Mouse (Mus musculus) stomach, postnatal 0 days (tissue): ENCODE measurements around the gene Dnah11. TPM values are rescaled to one million over a fixed set of nuclear protein-coding genes. Genes with fewer than 3 reads are reported as not detected.

Experiments
- ATAC-seq: fragments of 200-750 bp; cut with Nextera tagmentation; 2 replicates; pipeline ENCODE4 v1.8.0; 2017; ENCODE audit not compliant: low FRiP score, low TSS enrichment
- DNase-seq: peaks from one replicate; pipeline ENCODE4 v3.0.0-alpha.2; 2016; ENCODE audit warnings: low spot score
- H3K27ac ChIP-seq: fragments of 300-500 bp; sonication (generic); replicated peaks from 2 replicates; pipeline ENCODE4 v1.5.1; 2014; ENCODE audit warnings: mild to moderate bottlenecking, control low read depth
- H3K27me3 ChIP-seq: fragments of 300-500 bp; sonication (generic); 2 replicates; pipeline ENCODE4 v1.6.1; 2014; ENCODE audit warnings: low read length; ENCODE audit not compliant: control insufficient read depth, insufficient read depth
- H3K36me3 ChIP-seq: fragments of 300-500 bp; sonication (generic); 2 replicates; pipeline ENCODE4 v1.6.1; 2014; ENCODE audit warnings: low read length, mixed read lengths; ENCODE audit not compliant: control insufficient read depth, insufficient read depth
- H3K4me1 ChIP-seq: fragments of 300-500 bp; sonication (generic); replicated peaks from 2 replicates; pipeline ENCODE4 v1.6.1; 2014; ENCODE audit warnings: antibody characterized with exemption; ENCODE audit not compliant: control insufficient read depth, insufficient read depth
- H3K4me2 ChIP-seq: fragments of 300-500 bp; sonication (generic); replicated peaks from 2 replicates; pipeline ENCODE4 v1.6.1; 2014; ENCODE audit warnings: low read depth, mild to moderate bottlenecking, control low read depth, moderate library complexity
- H3K4me3 ChIP-seq: fragments of 300-500 bp; sonication (generic); 2 replicates; pipeline ENCODE4 v1.5.1; 2014; ENCODE audit warnings: low read depth, low read length, control low read depth
- H3K9ac ChIP-seq: fragments of 300-500 bp; sonication (generic); 2 replicates; pipeline ENCODE4 v1.6.1; 2014; ENCODE audit warnings: mild to moderate bottlenecking, low read length, control low read depth, mixed read lengths
- H3K9me3 ChIP-seq: fragments of 300-500 bp; sonication (generic); 2 replicates; pipeline ENCODE4 v1.6.1; 2016; ENCODE audit warnings: low read length; ENCODE audit not compliant: control insufficient read depth
- CTCF ChIP-seq: IDR thresholded peaks from 2 replicates; pipeline ENCODE4 v1.5.1; 2016; ENCODE audit warnings: antibody characterized with exemption, low read depth, mild to moderate bottlenecking, moderate library complexity
- EP300 ChIP-seq: optimal IDR thresholded peaks from 2 replicates; pipeline ENCODE3; 2016; ENCODE audit warnings: antibody characterized with exemption
- WGBS: fragments of 180-500 bp; shearing (Covaris S2); extraction: QIAGEN DNeasy Blood & Tissue Kit; methylation state at CpG from one replicate; pipeline ENCODE4 v1.1.7; 2014; 5-methylcytosine and 5-hydroxymethylcytosine counted together
- polyA plus RNA-seq: library from polyadenylated mRNA; unstranded; fragments of >200 nt; fragmentation: Nextera tagmentation; extraction: Ambion mirVana; gene quantifications from 2 replicates; pipeline ENCODE4 v1.2.1, GENCODE M21; 2015

The Dnah11 gene
- polyA plus RNA-seq, 1 experiment from 2014 or later = 0.01 TPM

DNA sequence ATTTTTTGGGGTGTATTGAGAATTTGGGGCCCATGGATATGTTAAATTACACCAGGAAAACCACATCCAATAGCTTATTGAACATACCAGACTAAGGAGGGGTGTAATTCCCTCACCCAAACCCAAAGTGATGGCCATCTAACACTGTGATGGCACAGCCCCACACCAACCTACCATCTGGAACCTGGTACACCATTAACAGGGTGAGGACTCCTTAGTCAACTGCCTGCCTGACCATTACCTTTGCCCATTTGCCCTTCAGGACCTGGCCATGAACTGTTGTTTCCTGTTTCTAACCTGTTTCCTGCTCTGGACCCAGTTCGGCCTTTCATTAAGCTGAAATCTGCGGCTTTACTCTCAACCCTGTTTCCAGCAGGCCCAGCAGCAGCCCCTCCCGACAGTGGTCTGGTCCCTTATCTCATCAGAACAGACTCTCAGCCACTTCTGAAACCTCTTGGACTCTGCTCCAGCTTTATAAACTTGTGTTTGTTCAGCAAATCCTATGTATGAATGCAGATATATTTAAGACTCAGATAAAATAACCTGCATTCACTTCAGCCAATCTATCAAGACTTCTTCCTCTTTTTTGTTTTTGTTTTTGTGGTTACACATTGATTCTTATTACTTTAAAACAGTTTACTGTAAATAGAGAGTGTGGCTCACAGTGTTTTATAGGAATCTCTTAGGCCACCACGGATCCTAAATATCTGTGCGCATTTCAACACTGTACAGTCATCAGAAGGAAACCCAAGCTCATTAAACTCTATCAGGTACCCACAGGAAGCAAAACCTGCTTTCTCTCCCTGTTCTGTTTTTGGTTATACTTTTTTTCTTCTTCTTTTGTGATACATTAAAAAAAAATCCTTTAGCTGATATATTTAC, 251.8 kb downstream of the Dnah11 start:
- Histone ChIP-seq H3K27me3 (no peaks in the 10 kb centered on the region), H3K27ac (no peak overlapping the region), H3K4me3 (no peak overlapping the region), H3K9ac (no peak overlapping the region), H3K36me3 (no peaks in the 10 kb centered on the region), H3K9me3 (no peaks in the 10 kb centered on the region), H3K4me1 (no peaks in the 10 kb centered on the region), H3K4me2 (no peak overlapping the region)
- peak; percentile 18 for DNase-seq
- ATAC-seq = no peak; the same call in 1 of the 2 replicates
- WGBS = 42% methylated on average over 5 of the region's 5 CpGs
- TF ChIP-seq EP300 (no peak), CTCF (no peak)

DNA sequence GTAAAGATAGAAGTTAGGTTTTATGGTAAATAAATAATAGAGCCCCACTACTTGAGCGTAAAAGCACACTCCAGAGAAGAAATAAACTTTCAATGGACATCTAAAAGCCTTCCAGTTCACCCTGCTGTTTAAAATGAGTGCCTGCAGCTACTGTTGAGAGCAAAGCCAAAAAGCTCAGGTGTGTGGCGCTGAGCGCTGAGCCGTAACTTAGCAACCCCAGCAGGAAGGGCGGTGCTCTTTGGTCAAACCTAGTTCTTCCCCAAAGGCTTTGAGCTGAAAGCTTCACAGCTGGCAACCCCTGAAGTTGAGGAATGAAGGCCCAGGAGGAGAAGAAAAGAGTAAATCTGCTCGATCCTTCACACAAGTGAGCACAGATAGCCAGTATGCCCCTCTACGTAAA, 256.9 kb downstream of the Dnah11 start:
- DNase-seq (peak; percentile 42), ATAC-seq (peak; percentile 38; the same call in 1 of the 2 replicates)

DNA sequence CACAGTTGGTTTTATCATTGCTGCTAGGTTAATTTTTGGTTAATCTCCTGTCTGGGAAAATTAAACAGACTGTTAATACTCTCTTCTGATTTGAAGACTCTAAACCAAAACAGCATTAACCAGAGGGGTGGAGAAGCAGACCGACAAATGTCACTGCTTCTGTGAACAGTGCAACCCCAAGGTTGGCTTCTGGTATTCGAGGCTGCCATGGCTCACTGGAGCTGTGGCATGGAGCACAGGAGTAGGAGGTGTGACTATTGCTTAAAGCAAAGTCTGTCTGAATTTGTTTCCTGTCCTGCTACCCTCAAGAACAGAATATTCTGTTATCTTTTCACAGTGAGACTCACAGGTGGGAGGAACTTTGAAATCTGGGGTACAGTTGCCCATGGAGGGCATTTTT, 260.6 kb downstream of the Dnah11 start:
- DNase-seq = no peak
- Histone ChIP-seq H3K9me3 (no peaks in the 10 kb centered on the region), H3K4me1 (no peaks in the 10 kb centered on the region), H3K27ac (no peak overlapping the region), H3K4me2 (no peak overlapping the region), H3K4me3 (no peak overlapping the region), H3K27me3 (no peaks in the 10 kb centered on the region), H3K36me3 (no peaks in the 10 kb centered on the region), H3K9ac (no peak overlapping the region)
- no peak for ATAC-seq
- TF ChIP-seq EP300 (no peak), CTCF (no peak)
- 49% methylated on average over 2 of the region's 2 CpGs for WGBS

More for the DNA sequence above, 256.9 kb downstream of the Dnah11 start:
- H3K36me3 ChIP-seq = no peaks in the 10 kb centered on the region
- WGBS = 39% methylated on average over 7 of the region's 7 CpGs
- H3K4me2 ChIP-seq = no peak overlapping the region
- TF ChIP-seq EP300 (no peak), CTCF (no peak)
- no peaks in the 10 kb centered on the region for H3K4me1 ChIP-seq
- H3K4me3 ChIP-seq = no peak overlapping the region
- H3K9ac ChIP-seq = no peak overlapping the region
- H3K27me3 ChIP-seq = no peaks in the 10 kb centered on the region
- no peak overlapping the region for H3K27ac ChIP-seq
- no peaks in the 10 kb centered on the region for H3K9me3 ChIP-seq

GRCm38 (mm10) chr12:117932026-117932425, 266.8 kb downstream of the Dnah11 start:
- TF ChIP-seq EP300 = no peak
- no peak for TF ChIP-seq CTCF
- DNase-seq (peak; percentile 26), ATAC-seq (peak; percentile 59; the same call in 1 of the 2 replicates)
- H3K4me1 ChIP-seq = no peaks in the 10 kb centered on the region
- WGBS = 31% methylated on average over 1 of the region's 1 CpGs
- no peaks in the 10 kb centered on the region for H3K9me3 ChIP-seq
- no peak overlapping the region for H3K9ac ChIP-seq
- no peak overlapping the region for H3K27ac ChIP-seq
- no peak overlapping the region for H3K4me3 ChIP-seq
- no peaks in the 10 kb centered on the region for H3K36me3 ChIP-seq
- no peak overlapping the region for H3K4me2 ChIP-seq
- H3K27me3 ChIP-seq = no peaks in the 10 kb centered on the region

GRCm38 (mm10) chr12:117929768-117930167, 269.1 kb downstream of the Dnah11 start:
- ATAC-seq (no peak), DNase-seq (no peak)
- no peak for TF ChIP-seq EP300
- TF ChIP-seq CTCF = no peak
- no peaks in the 10 kb centered on the region for H3K27me3 ChIP-seq
- H3K4me1 ChIP-seq = no peaks in the 10 kb centered on the region
- H3K27ac ChIP-seq = no peak overlapping the region
- H3K9ac ChIP-seq = no peak overlapping the region
- no peaks in the 10 kb centered on the region for H3K9me3 ChIP-seq
- no peak overlapping the region for H3K4me3 ChIP-seq
- no peaks in the 10 kb centered on the region for H3K36me3 ChIP-seq
- 82% methylated on average over 4 of the region's 4 CpGs for WGBS
- H3K4me2 ChIP-seq = no peak overlapping the region
